In the genomic region with DNA sequence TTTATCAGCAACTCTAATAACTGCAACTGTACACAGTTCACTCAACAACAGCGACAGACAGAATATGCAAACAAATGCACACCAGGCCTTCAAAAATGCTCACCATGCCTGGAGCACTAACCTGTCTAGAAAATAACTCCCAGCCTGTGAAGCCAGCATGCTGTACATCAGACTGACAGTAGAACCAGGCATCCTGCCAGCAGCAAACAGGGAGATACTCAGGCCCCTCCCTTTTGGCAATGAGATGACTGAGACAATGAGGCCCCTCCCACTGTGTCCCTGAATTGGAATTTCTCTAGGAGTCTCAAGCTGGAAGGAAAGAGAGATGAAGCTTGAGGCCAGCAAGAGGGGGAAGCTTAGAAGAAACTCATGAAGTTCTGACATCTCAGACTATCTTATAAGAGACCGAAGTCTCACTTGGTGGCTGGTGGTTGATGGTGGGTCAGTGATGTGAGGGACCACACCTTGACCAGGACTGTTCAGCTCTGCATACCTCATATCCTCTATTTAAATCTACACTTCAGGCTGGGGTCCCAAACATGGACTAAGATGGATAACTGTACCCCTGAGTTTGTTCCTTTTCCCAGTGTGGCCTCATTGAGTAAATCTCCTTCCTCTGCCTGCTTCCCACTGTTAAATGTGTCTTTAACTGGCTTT, we compare ENCODE assay signal across 8 mouse cellular contexts.
DNase-seq lines count a peak whose midpoint lies in the region; ATAC-seq lines count a peak whose summit lies in the region.

No protein-coding gene starts in this region.

- no peaks in the 10 kb centered on the region for H3K9me3 ChIP-seq in kidney, embryonic 14.5 days (ENCODE audit: control insufficient read depth, low read length)

- no peaks in the 10 kb centered on the region for H3K4me1 ChIP-seq in kidney, embryonic 14.5 days (ENCODE audit: control insufficient read depth, insufficient read depth, low read length)

- peak; percentile 80 for ATAC-seq in kidney, embryonic 14.5 days (ENCODE audit: low FRiP score, low TSS enrichment)

- no peak overlapping the region for H3K4me2 ChIP-seq in kidney, embryonic 14.5 days (replicated peaks; ENCODE audit: low read depth, low read length)

- no peak overlapping the region for H3K27ac ChIP-seq in kidney, embryonic 14.5 days (ENCODE audit: low read depth, low read length)

- no peaks in the 10 kb centered on the region for H3K36me3 ChIP-seq in kidney, embryonic 14.5 days (ENCODE audit: control insufficient read depth, insufficient read depth, low read length)

- intact Hi-C loops in left cerebral cortex, postnatal 10 days (cut with DNase I), result no loop called here

- no peak overlapping the region for H3K9ac ChIP-seq in kidney, embryonic 14.5 days (ENCODE audit: low read depth, low read length)

- H3K4me3 ChIP-seq in kidney, embryonic 14.5 days (ENCODE audit: low read length), result no peak overlapping the region

- no peaks in the 10 kb centered on the region for H3K27me3 ChIP-seq in kidney, embryonic 14.5 days (ENCODE audit: control insufficient read depth, insufficient read depth, low read length)

- 75% methylated on average over 2 of the region's 2 CpGs for WGBS in kidney, embryonic 14.5 days

- peak; percentile 31 to 87 for DNase-seq in left cerebral cortex, postnatal 10 days (ENCODE audit: extremely low spot score in 1 of 2, low spot score in 2 of 2)
- no peak for DNase-seq in left cerebral cortex, adult 11 months (ENCODE audit: low spot score)
- peak; percentile 82 for DNase-seq in adrenal gland, postnatal 10 days
- peak; percentile 38 to 45 for DNase-seq in frontal cortex, postnatal 36 days (ENCODE audit: low spot score in 2 of 2)
- peak; percentile 54 for DNase-seq in ovary, postnatal 14 days (ENCODE audit: low spot score)
- DNase-seq in natural killer cell, adult 2 months (ENCODE audit: low spot score in 2 of 2), result no peak
- DNase-seq in B cell, adult 2 months, result no peak

Comparison
In these comparisons a context has a peak if more than half of its experiments do, and no peak if none do; other contexts are left out.
1. DNase-seq: peak in left cerebral cortex, postnatal 10 days (2 of 2), adrenal gland, postnatal 10 days (single experiment), frontal cortex, postnatal 36 days (2 of 2) and ovary, postnatal 14 days (single experiment); none in left cerebral cortex, adult 11 months (single experiment), natural killer cell, adult 2 months (0 of 2) and B cell, adult 2 months (0 of 2).